Mouse (Mus musculus) ES-E14 (cell line): ENCODE results near the gene Tbc1d16. TPM values are rescaled to one million over a fixed set of nuclear protein-coding genes. Genes with fewer than 3 reads are reported as not detected.
A peak's percentile ranks its signal among the peaks of the same experiment; 100 is the strongest.
"Not testable (repeated sequence)": the region's sequence is repeated elsewhere in the genome, so short reads cannot be mapped to it uniquely, and the experiment has no call there.

ENCODE experiments used
- DNase-seq: peaks from one replicate; pipeline ENCODE4 v3.0.0-alpha.2; 2013; ENCODE audit warnings: low read depth, low spot score
- H3K27ac ChIP-seq: 2 replicates; pipeline ENCODE4 v1.5.1; 2012; ENCODE audit warnings: low read depth, mild to moderate bottlenecking, low read length, moderate library complexity, mixed read lengths; ENCODE audit not compliant: poor library complexity, insufficient read depth, severe bottlenecking
- H3K36me3 ChIP-seq: 2 replicates; pipeline ENCODE4 v1.6.1; 2012; ENCODE audit warnings: mild to moderate bottlenecking, low read length, moderate library complexity, mixed read lengths; ENCODE audit not compliant: control insufficient read depth, poor library complexity, insufficient read depth, severe bottlenecking
- H3K4me1 ChIP-seq, 2 experiments: fragments of 150-350 bp in 1 of 2; sonication (generic) in 1 of 2; 2 replicates each; pipeline ENCODE4 v1.6.1; 2012; ENCODE audit warnings: low read length in 2 of 2, mild to moderate bottlenecking in 1 of 2, mixed read lengths in 1 of 2; ENCODE audit not compliant: control insufficient read depth in 2 of 2, insufficient read depth in 2 of 2, poor library complexity in 1 of 2
- H3K4me3 ChIP-seq, 2 experiments: fragments of 150-350 bp in 1 of 2; sonication (generic) in 1 of 2; 2 replicates each; pipeline ENCODE4 v1.5.1; 2012; ENCODE audit warnings: low read length in 2 of 2, low read depth in 1 of 2, mild to moderate bottlenecking in 1 of 2, mixed read lengths in 1 of 2; ENCODE audit not compliant: insufficient read depth in 1 of 2, poor library complexity in 1 of 2, severe bottlenecking in 1 of 2
- H3K9ac ChIP-seq: 2 replicates; pipeline ENCODE4 v1.6.1; 2012; ENCODE audit warnings: low read depth, mild to moderate bottlenecking, low read length, mixed read lengths; ENCODE audit not compliant: poor library complexity, insufficient read depth, severe bottlenecking
- H3K9me3 ChIP-seq: fragments of 150-350 bp; sonication (generic); 2 replicates; pipeline ENCODE4 v1.6.1; 2012; ENCODE audit warnings: low read depth, mild to moderate bottlenecking, low read length; ENCODE audit not compliant: control insufficient read depth, insufficient read depth
- CHD2 ChIP-seq: IDR thresholded peaks from 2 replicates; pipeline ENCODE4 v1.6.1; 2014; ENCODE audit warnings: mild to moderate bottlenecking, low read depth, low read length, inconsistent platforms
- HCFC1 ChIP-seq: IDR thresholded peaks from 2 replicates; pipeline ENCODE4 v1.6.1; 2012; ENCODE audit warnings: low read length, inconsistent platforms, borderline replicate concordance; ENCODE audit not compliant: insufficient read depth
- MAFK ChIP-seq: IDR thresholded peaks from 2 replicates; pipeline ENCODE4 v1.6.1; 2014; ENCODE audit warnings: mild to moderate bottlenecking, low read depth, low read length, inconsistent platforms; ENCODE audit not compliant: insufficient read depth
- ZC3H11A ChIP-seq: IDR thresholded peaks from 2 replicates; pipeline ENCODE4 v1.6.1; 2012; ENCODE audit warnings: low read depth, mild to moderate bottlenecking, inconsistent platforms, low read length, borderline replicate concordance
- ZNF384 ChIP-seq: IDR thresholded peaks from 2 replicates; pipeline ENCODE4 v1.6.1; 2012; ENCODE audit warnings: low read depth, low read length, inconsistent platforms
- in situ Hi-C, 2 experiments: fragments of 600-800 bp; cut with MboI; formaldehyde crosslinking; loops; one replicate each; pipeline ENCODE4 v1.15.1; 2025; ENCODE audit warnings: low sequenced_read_pairs in 2 of 2, inconsistent platforms in 1 of 2; ENCODE audit not compliant: unreplicated experiment in 2 of 2
- total RNA-seq: library from RNA; depleted of rRNA; stranded (reverse); fragments of 300-350 nt; gene quantifications from 2 replicates; pipeline ENCODE4 v1.2.3, GENCODE M21; 2012

Gene Tbc1d16
- total RNA-seq, 1 experiment: 6.3 TPM

DNA sequence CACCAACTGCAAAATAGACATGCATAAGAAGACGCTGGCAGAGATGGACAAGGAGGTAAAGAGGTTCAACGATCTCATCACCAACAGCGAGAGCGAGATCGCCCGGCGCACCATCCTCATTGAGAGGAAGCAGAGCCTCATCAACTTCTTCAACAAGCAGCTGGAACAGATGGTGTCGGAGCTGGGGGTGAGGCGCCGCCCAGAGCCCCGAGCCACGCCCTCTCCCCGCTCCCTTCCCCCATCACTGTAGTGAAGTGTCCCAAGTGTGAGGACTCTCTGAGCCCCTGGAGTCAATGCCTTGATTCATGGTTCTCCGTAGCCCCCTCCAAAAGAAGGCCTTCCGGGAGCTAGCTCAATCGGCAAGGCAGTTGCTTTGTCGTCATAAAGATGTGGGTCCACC, 22.7 kb upstream of the Tbc1d16 start:
- no peaks in the 10 kb centered on the region for H3K36me3 ChIP-seq
- in situ Hi-C loops: no loop called here
- no peak overlapping the region for H3K27ac ChIP-seq
- no peak overlapping the region for H3K9ac ChIP-seq
- no peak for TF ChIP-seq ZNF384
- DNase-seq: no peak
- H3K4me3 ChIP-seq: no peak overlapping the region
- no peaks in the 10 kb centered on the region for H3K9me3 ChIP-seq
- H3K4me1 ChIP-seq: peaks cover 7 to 25% of the 10 kb centered on the region in 2 experiments; a peak in 3 of 4 replicates

- TF ChIP-seq MAFK: no peak
- no peak for TF ChIP-seq ZC3H11A
- TF ChIP-seq CHD2: no peak
- TF ChIP-seq ZNF384: no peak
These were observed 20.7 kb upstream of the Tbc1d16 start for GRCm38 (mm10) chr11:119249011-119249410.

DNA sequence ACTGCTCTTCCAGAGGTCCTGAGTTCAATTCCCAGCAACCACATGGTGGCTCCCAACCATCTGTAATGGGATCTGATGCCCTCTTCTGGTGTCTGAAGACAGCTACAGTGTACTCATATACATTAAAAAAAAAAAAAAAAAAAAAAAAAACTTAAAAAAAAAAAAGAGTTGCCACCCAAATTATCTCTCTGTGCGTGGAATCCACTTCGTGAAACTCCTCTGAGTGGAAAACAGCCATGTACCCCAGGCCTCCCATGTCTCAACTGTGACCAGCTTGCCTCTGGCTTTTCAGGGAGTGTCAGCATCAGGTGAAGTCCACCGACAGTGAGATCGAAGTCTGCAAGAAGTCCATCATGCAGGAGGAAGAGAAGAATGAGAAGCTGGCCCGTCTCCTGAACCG, 17.2 kb upstream of the Tbc1d16 start:
- H3K4me1 ChIP-seq: peaks cover 3 to 13% of the 10 kb centered on the region in 2 experiments; a peak in 3 of 4 replicates
- in situ Hi-C loops, H3K9me3 ChIP-seq, H3K9ac ChIP-seq, DNase-seq, H3K4me3 ChIP-seq, H3K36me3 ChIP-seq, H3K27ac ChIP-seq: not testable (repeated sequence)
- TF ChIP-seq ZNF384: peak; percentile 77; the same call in 1 of the 2 replicates

More at GRCm38 (mm10) chr11:119249011-119249410, 20.7 kb upstream of the Tbc1d16 start:
- peaks cover 7 to 25% of the 10 kb centered on the region in 2 experiments; a peak in 3 of 4 replicates for H3K4me1 ChIP-seq
- H3K9ac ChIP-seq: no peak overlapping the region
- in situ Hi-C loops: no loop called here
- no peak overlapping the region for H3K4me3 ChIP-seq
- no peak overlapping the region for H3K27ac ChIP-seq
- no peak for DNase-seq
- H3K9me3 ChIP-seq: no peaks in the 10 kb centered on the region
- H3K36me3 ChIP-seq: no peaks in the 10 kb centered on the region

DNA sequence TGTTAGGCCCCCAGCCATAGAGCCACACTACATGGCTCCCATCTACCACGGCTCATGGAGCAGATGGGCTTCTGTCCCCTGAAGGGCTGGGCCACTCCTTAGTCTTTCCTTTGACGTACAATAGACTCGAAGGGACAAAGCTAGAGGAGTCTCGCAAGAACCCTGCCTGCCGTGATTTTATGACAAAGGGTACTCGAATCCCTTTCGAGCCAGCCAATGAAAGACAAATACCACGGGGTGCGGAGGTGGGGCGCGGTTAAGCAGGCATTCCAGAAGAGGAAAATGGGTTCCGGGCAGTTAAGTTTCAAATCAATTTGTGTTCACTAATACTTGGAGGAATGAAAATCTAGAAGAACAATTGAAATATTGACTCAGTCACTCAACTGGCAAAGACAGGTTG, 11.2 kb upstream of the Tbc1d16 start:
- no peaks in the 10 kb centered on the region for H3K36me3 ChIP-seq
- H3K4me3 ChIP-seq: peak overlapping the region; percentile 17 to 28; a peak in 2 of 4 replicates
- peaks cover 3 to 38% of the 10 kb centered on the region in 2 experiments; a peak in 3 of 4 replicates for H3K4me1 ChIP-seq
- TF ChIP-seq CHD2 (peak; percentile 93), HCFC1 (no peak)
- H3K9me3 ChIP-seq: no peaks in the 10 kb centered on the region
- H3K9ac ChIP-seq: peak overlapping the region; percentile 8; the same call in 1 of the 2 replicates
- no peak for DNase-seq
- H3K27ac ChIP-seq: no peak overlapping the region
- in situ Hi-C loops: no loop called here

GRCm38 (mm10) chr11:119238305-119238721, 10.0 kb upstream of the Tbc1d16 start:
- H3K36me3 ChIP-seq: no peaks in the 10 kb centered on the region
- no peak overlapping the region for H3K27ac ChIP-seq
- H3K4me1 ChIP-seq: peaks cover 3 to 38% of the 10 kb centered on the region in 2 experiments; a peak in 3 of 4 replicates
- in situ Hi-C loops: no loop called here
- H3K4me3 ChIP-seq: peak overlapping the region in 1 of 2 experiments; percentile 35
- no peak for DNase-seq
- H3K9ac ChIP-seq: no peak overlapping the region
- H3K9me3 ChIP-seq: no peaks in the 10 kb centered on the region
- no peak for TF ChIP-seq MAFK
- TF ChIP-seq HCFC1: no peak
- TF ChIP-seq CHD2: no peak
- no peak for TF ChIP-seq ZNF384
- no peak for TF ChIP-seq ZC3H11A
